Comparison of ENCODE assay signal across 23 mouse cellular contexts in genomic region chr1:155483693-155484092, GRCm38 (mm10).
DNase-seq lines count a peak whose midpoint lies in the region; ATAC-seq and TF ChIP-seq lines count a peak whose summit lies in the region.
"Had no signal": no experiment of that assay in that cellular context is flagged by ENCODE, and none has a peak within 500 bp of the region (broad histone marks: within the 10 kb centered on the region; RNA-seq: fewer than 3 reads in every experiment).

No protein-coding gene starts in this region.

- TF ChIP-seq CTCF in lung, adult 2 months (IDR thresholded peaks at IDR 0.05; ENCODE audit: insufficient read depth, low read length), result no peak

- no peaks in the 10 kb centered on the region for H3K27me3 ChIP-seq in splenic B cell, adult 2 months (ENCODE audit: control insufficient read depth, insufficient read depth, low read length, poor library complexity, severe bottlenecking)
- H3K27me3 ChIP-seq in forebrain, embryonic 16.5 days (replicated peaks; ENCODE audit: control insufficient read depth, insufficient read depth, low read length), result no peaks in the 10 kb centered on the region
- H3K27me3 ChIP-seq: intestine, embryonic 15.5 days; limb, embryonic 15.5 days; lung, embryonic 15.5 days; stomach, embryonic 15.5 days had no signal

- no peak overlapping the region for H3K4me2 ChIP-seq in forebrain, embryonic 16.5 days (ENCODE audit: low read length)
- H3K4me2 ChIP-seq: intestine, embryonic 15.5 days; limb, embryonic 15.5 days; lung, embryonic 15.5 days; stomach, embryonic 15.5 days had no signal

- H3K4me3 ChIP-seq in lung, adult 2 months (replicated peaks; ENCODE audit: extremely low read depth, low read depth, low read length), result no peak overlapping the region
- no peak overlapping the region for H3K4me3 ChIP-seq in macrophage (ENCODE audit: inconsistent target)
- H3K4me3 ChIP-seq in forebrain, embryonic 16.5 days (replicated peaks; ENCODE audit: low read length), result no peak overlapping the region
- H3K4me3 ChIP-seq: heart, embryonic 10.5 days; hindbrain, embryonic 10.5 days; intestine, embryonic 15.5 days; limb, embryonic 15.5 days; lung, embryonic 15.5 days; stomach, embryonic 15.5 days had no signal

- peaks cover 2% of the 10 kb centered on the region for H3K4me1 ChIP-seq in lung, adult 2 months (ENCODE audit: control insufficient read depth, insufficient read depth, low read length)
- H3K4me1 ChIP-seq in forebrain, embryonic 16.5 days (replicated peaks; ENCODE audit: control insufficient read depth, insufficient read depth, low read length), result peaks cover 20% of the 10 kb centered on the region

- no peaks in the 10 kb centered on the region for H3K36me3 ChIP-seq in macrophage (ENCODE audit: inconsistent target)
- H3K36me3 ChIP-seq in splenic B cell, adult 2 months (ENCODE audit: control insufficient read depth, insufficient read depth, low read length, poor library complexity, severe bottlenecking), result no peaks in the 10 kb centered on the region
- no peaks in the 10 kb centered on the region for H3K36me3 ChIP-seq in forebrain, embryonic 16.5 days (ENCODE audit: control insufficient read depth, insufficient read depth)
- H3K36me3 ChIP-seq: heart, embryonic 10.5 days; hindbrain, embryonic 10.5 days; intestine, embryonic 15.5 days; limb, embryonic 15.5 days; lung, embryonic 15.5 days; stomach, embryonic 15.5 days had no signal

- ATAC-seq in forebrain, embryonic 16.5 days, result no peak
- ATAC-seq: hindbrain, embryonic 16.5 days; intestine, embryonic 15.5 days; midbrain, embryonic 16.5 days had no signal

- no peak overlapping the region for H3K9ac ChIP-seq in forebrain, embryonic 16.5 days (replicated peaks; ENCODE audit: low read depth, low read length)
- H3K9ac ChIP-seq: intestine, embryonic 15.5 days; limb, embryonic 15.5 days; lung, embryonic 15.5 days; stomach, embryonic 15.5 days had no signal

- DNase-seq in lung, postnatal 36 days, result peak; percentile 26
- no peak for DNase-seq in lung, adult 2 months
- DNase-seq in MEL-GATA-1-ER (ENCODE audit: extremely low read depth, low read depth), result peak; percentile 33
- peak; percentile 66 for DNase-seq in splenic B cell, adult 2 months (ENCODE audit: low read depth, low spot score)
- DNase-seq in kidney, adult 9 months, result no peak
- DNase-seq: adrenal gland, postnatal 25 days; cerebellum, adult 11 months; cerebellum, adult 9-11 months; kidney, adult 8-10 months; kidney, postnatal 14 days; left cerebral cortex, postnatal 4 days; thymus, adult 2 months; thymus, postnatal 4 days had no signal

- 0 out of 2 replicates have a peak overlapping the region, but pooled peaks have one; percentile 2 for H3K27ac ChIP-seq in macrophage
- no peak overlapping the region for H3K27ac ChIP-seq in forebrain, embryonic 16.5 days (ENCODE audit: low read length)
- H3K27ac ChIP-seq: heart, embryonic 10.5 days; hindbrain, embryonic 10.5 days; intestine, embryonic 15.5 days; limb, embryonic 15.5 days; lung, embryonic 15.5 days; stomach, embryonic 15.5 days had no signal

- no peak for TF ChIP-seq POLR2A in lung, adult 2 months (IDR thresholded peaks at IDR 0.05; ENCODE audit: borderline replicate concordance, extremely low read depth, low read depth, low read length)

- H3K79me2 ChIP-seq in macrophage (ENCODE audit: inconsistent target), result no peaks in the 10 kb centered on the region

- whole genome bisulfite sequencing in lung, adult 2 months, result 64% methylated on average over 7 of the region's 7 CpGs
- WGBS in macrophage (ENCODE audit: missing documents), result 25% methylated on average over 7 of the region's 7 CpGs
- WGBS in forebrain, embryonic 16.5 days, result 86% methylated on average over 7 of the region's 7 CpGs

- H3K9me3 ChIP-seq in forebrain, embryonic 16.5 days (ENCODE audit: control insufficient read depth, low read length), result no peaks in the 10 kb centered on the region
- H3K9me3 ChIP-seq: heart, embryonic 10.5 days; hindbrain, embryonic 10.5 days; intestine, embryonic 15.5 days; limb, embryonic 15.5 days; lung, embryonic 15.5 days; stomach, embryonic 15.5 days had no signal

Comparison
In these comparisons a context has a peak if more than half of its experiments do, and no peak if none do; other contexts are left out.
1. DNase-seq: peak in lung, postnatal 36 days (single experiment), MEL-GATA-1-ER (single experiment) and splenic B cell, adult 2 months (single experiment); none in lung, adult 2 months (single experiment) and kidney, adult 9 months (single experiment).